Mouse (Mus musculus) stomach, postnatal 0 days (tissue): ENCODE data around the gene Foxn1. TPM values are rescaled to one million over a fixed set of nuclear protein-coding genes. Genes with fewer than 3 reads are reported as not detected.

Experiments
- ATAC-seq: fragments of 200-750 bp; cut with Nextera tagmentation; 2 replicates; pipeline ENCODE4 v1.8.0; 2017; ENCODE audit not compliant: low FRiP score, low TSS enrichment
- DNase-seq: peaks from one replicate; pipeline ENCODE4 v3.0.0-alpha.2; 2016; ENCODE audit warnings: low spot score
- H3K27ac ChIP-seq: fragments of 300-500 bp; sonication (generic); replicated peaks from 2 replicates; pipeline ENCODE4 v1.5.1; 2014; ENCODE audit warnings: mild to moderate bottlenecking, control low read depth
- H3K27me3 ChIP-seq: fragments of 300-500 bp; sonication (generic); 2 replicates; pipeline ENCODE4 v1.6.1; 2014; ENCODE audit warnings: low read length; ENCODE audit not compliant: control insufficient read depth, insufficient read depth
- H3K36me3 ChIP-seq: fragments of 300-500 bp; sonication (generic); 2 replicates; pipeline ENCODE4 v1.6.1; 2014; ENCODE audit warnings: low read length, mixed read lengths; ENCODE audit not compliant: control insufficient read depth, insufficient read depth
- H3K4me1 ChIP-seq: fragments of 300-500 bp; sonication (generic); replicated peaks from 2 replicates; pipeline ENCODE4 v1.6.1; 2014; ENCODE audit warnings: antibody characterized with exemption; ENCODE audit not compliant: control insufficient read depth, insufficient read depth
- H3K4me2 ChIP-seq: fragments of 300-500 bp; sonication (generic); replicated peaks from 2 replicates; pipeline ENCODE4 v1.6.1; 2014; ENCODE audit warnings: low read depth, mild to moderate bottlenecking, control low read depth, moderate library complexity
- H3K4me3 ChIP-seq: fragments of 300-500 bp; sonication (generic); 2 replicates; pipeline ENCODE4 v1.5.1; 2014; ENCODE audit warnings: low read depth, low read length, control low read depth
- H3K9ac ChIP-seq: fragments of 300-500 bp; sonication (generic); 2 replicates; pipeline ENCODE4 v1.6.1; 2014; ENCODE audit warnings: mild to moderate bottlenecking, low read length, control low read depth, mixed read lengths
- H3K9me3 ChIP-seq: fragments of 300-500 bp; sonication (generic); 2 replicates; pipeline ENCODE4 v1.6.1; 2016; ENCODE audit warnings: low read length; ENCODE audit not compliant: control insufficient read depth
- CTCF ChIP-seq: IDR thresholded peaks from 2 replicates; pipeline ENCODE4 v1.5.1; 2016; ENCODE audit warnings: antibody characterized with exemption, low read depth, mild to moderate bottlenecking, moderate library complexity
- EP300 ChIP-seq: optimal IDR thresholded peaks from 2 replicates; pipeline ENCODE3; 2016; ENCODE audit warnings: antibody characterized with exemption
- WGBS: fragments of 180-500 bp; shearing (Covaris S2); extraction: QIAGEN DNeasy Blood & Tissue Kit; methylation state at CpG from one replicate; pipeline ENCODE4 v1.1.7; 2014; 5-methylcytosine and 5-hydroxymethylcytosine counted together
- polyA plus RNA-seq: library from polyadenylated mRNA; unstranded; fragments of >200 nt; fragmentation: Nextera tagmentation; extraction: Ambion mirVana; gene quantifications from 2 replicates; pipeline ENCODE4 v1.2.1, GENCODE M21; 2015

Gene Foxn1
- polyA plus RNA-seq, 1 experiment from 2014 or later: 1.9 TPM

DNA sequence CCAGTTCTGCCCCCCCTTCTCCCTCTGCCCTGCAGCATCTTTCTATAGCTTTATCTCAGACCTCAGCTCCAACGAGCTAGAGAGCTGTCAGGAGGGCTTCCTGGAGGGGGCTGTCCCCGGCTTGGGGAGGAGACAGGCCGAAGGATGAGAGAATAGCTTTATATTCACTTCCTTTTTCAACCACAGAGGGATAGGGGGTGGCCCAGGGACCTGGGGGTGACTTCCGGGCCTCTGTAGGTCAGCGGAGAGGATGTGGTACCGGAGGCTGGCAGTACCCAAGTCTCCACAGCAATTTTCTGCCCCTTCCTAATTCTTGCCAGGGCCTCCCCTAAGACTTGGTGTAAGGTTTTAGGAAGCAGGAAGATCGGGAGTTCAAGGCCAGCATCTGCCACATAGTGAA is 40.6 kb downstream of the Foxn1 start:
- Histone ChIP-seq H3K27ac (peak overlapping the region; percentile 69), H3K27me3 (no peaks in the 10 kb centered on the region), H3K4me1 (no peaks in the 10 kb centered on the region), H3K9ac (peak overlapping the region; percentile 23; the same call in 1 of the 2 replicates), H3K36me3 (peaks cover 7% of the 10 kb centered on the region; the same call in 1 of the 2 replicates), H3K4me2 (no peak overlapping the region; the same call in 1 of the 2 replicates), H3K9me3 (no peaks in the 10 kb centered on the region), H3K4me3 (no peak overlapping the region)
- no peak for TF ChIP-seq CTCF
- TF ChIP-seq EP300: no peak
- no peak for ATAC-seq
- WGBS: 67% methylated on average over 7 of the region's 7 CpGs
- no peak for DNase-seq

DNA sequence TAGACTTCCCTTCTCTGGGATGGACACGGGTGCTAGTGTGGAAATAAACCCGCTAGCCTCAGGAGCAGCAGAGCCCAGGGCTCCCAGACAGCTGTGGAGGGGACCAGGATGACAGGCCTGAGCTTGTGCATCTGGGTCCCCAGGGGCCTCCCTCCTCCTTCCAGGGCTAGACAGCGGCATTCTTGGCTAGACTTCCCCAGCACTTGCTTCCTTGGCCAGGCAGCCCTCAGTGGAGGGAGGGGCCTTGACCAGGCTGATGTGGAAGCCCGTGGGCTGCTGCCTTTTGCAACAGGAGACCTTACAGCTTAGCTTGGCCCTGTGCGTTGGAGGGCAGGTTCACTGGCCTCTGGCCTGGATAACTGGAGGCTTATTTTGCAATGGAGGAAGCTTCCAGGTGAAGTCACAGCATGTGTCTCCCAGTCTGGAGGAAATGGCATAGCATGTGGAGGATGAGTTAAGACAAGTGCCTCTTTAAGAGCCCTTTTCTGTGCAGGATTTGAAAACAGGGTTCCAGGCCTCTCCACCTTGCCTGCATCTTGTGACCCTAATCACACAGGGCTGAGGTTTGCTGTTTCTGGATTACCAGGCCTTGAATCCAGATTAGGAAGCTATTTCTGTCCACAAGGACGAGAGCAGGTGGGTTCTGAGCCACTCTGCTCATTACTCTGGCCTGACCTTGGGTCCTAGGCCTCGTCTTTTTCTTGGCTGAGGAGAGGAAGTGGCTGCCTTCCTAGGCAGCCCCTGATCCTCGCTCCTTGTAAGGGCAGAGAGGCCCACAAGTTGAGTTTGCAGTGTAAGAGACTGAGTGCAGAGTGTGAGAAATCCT is 41.3 kb downstream of the Foxn1 start:
- no peaks in the 10 kb centered on the region for H3K9me3 ChIP-seq
- no peaks in the 10 kb centered on the region for H3K27me3 ChIP-seq
- 0 out of 2 replicates have a peak overlapping the region, but pooled peaks have one; percentile 23 for H3K9ac ChIP-seq
- peaks cover 8% of the 10 kb centered on the region; the same call in 1 of the 2 replicates for H3K36me3 ChIP-seq
- TF ChIP-seq EP300 (no peak), CTCF (no peak)
- H3K4me2 ChIP-seq: peak overlapping the region; percentile 98
- no peak overlapping the region for H3K4me3 ChIP-seq
- H3K4me1 ChIP-seq: no peaks in the 10 kb centered on the region
- no peak for ATAC-seq
- DNase-seq: no peak
- H3K27ac ChIP-seq: peak overlapping the region; percentile 69
- WGBS: 29% methylated on average over 8 of the region's 8 CpGs

GRCm38 (mm10) chr11:78344328-78344889 is 41.9 kb downstream of the Foxn1 start:
- Histone ChIP-seq H3K36me3 (peaks cover 8% of the 10 kb centered on the region; the same call in 1 of the 2 replicates), H3K27ac (peak overlapping the region; percentile 73), H3K9ac (peak overlapping the region; percentile 85; the same call in 1 of the 2 replicates), H3K9me3 (no peaks in the 10 kb centered on the region), H3K4me2 (peak overlapping the region; percentile 98), H3K4me3 (peak overlapping the region; percentile 73), H3K27me3 (no peaks in the 10 kb centered on the region), H3K4me1 (no peaks in the 10 kb centered on the region)
- DNase-seq (no peak), ATAC-seq (no peak)
- 45% methylated on average over 6 of the region's 6 CpGs for WGBS
- TF ChIP-seq EP300 (no peak), CTCF (no peak)

GRCm38 (mm10) chr11:78343381-78344327 is 42.7 kb downstream of the Foxn1 start, which contains the start of gene Unc119:
Gene Unc119, plus strand, starts transcription at chr11:78343482.
- TF ChIP-seq CTCF (no peak), EP300 (no peak)
- H3K27me3 ChIP-seq: no peaks in the 10 kb centered on the region
- peak; percentile 83 for ATAC-seq
- H3K4me2 ChIP-seq: peak within 1 kb of the TSS; percentile 98
- H3K9me3 ChIP-seq: no peaks in the 10 kb centered on the region
- peak; percentile 84 for DNase-seq
- H3K27ac ChIP-seq: peak within 1 kb of the TSS; percentile 73
- H3K36me3 ChIP-seq: peaks cover 8% of the 10 kb centered on the region; the same call in 1 of the 2 replicates
- H3K4me3 ChIP-seq: peak within 1 kb of the TSS; percentile 73
- WGBS: 2% methylated on average over 62 of the region's 66 CpGs
- H3K9ac ChIP-seq: peak within 1 kb of the TSS; percentile 85
- no peaks in the 10 kb centered on the region for H3K4me1 ChIP-seq

DNA sequence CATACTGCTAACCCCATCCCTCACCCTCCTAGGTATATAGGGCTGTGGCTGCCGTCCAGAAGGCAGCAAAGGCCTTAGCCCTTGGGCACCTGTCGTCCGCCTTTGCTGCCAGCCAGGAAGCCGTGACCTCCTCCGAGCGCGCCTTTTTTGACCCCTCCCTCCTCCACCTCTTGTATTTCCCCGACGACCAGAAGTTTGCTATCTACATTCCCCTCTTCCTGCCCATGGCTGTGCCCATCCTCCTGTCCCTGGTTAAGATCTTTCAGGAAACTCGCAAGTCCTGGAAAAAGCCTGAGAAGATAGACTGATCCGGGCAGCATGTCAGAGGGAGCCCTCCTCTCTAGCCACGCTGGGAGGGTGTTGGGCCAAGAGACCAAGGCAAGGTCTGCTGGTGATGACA is 44.7 kb downstream of the Foxn1 start:
- Histone ChIP-seq H3K4me2 (no peak overlapping the region), H3K27ac (no peak overlapping the region), H3K4me1 (no peaks in the 10 kb centered on the region), H3K4me3 (no peak overlapping the region), H3K9me3 (no peaks in the 10 kb centered on the region), H3K9ac (no peak overlapping the region), H3K36me3 (peaks cover 7% of the 10 kb centered on the region; the same call in 1 of the 2 replicates), H3K27me3 (no peaks in the 10 kb centered on the region)
- DNase-seq (no peak), ATAC-seq (no peak)
- TF ChIP-seq EP300 (no peak), CTCF (no peak)
- WGBS: 83% methylated on average over 12 of the region's 12 CpGs
